Mouse (Mus musculus): Measurements from ENCODE around the gene Adgrg5.

Adgrg5 gene

DNA sequence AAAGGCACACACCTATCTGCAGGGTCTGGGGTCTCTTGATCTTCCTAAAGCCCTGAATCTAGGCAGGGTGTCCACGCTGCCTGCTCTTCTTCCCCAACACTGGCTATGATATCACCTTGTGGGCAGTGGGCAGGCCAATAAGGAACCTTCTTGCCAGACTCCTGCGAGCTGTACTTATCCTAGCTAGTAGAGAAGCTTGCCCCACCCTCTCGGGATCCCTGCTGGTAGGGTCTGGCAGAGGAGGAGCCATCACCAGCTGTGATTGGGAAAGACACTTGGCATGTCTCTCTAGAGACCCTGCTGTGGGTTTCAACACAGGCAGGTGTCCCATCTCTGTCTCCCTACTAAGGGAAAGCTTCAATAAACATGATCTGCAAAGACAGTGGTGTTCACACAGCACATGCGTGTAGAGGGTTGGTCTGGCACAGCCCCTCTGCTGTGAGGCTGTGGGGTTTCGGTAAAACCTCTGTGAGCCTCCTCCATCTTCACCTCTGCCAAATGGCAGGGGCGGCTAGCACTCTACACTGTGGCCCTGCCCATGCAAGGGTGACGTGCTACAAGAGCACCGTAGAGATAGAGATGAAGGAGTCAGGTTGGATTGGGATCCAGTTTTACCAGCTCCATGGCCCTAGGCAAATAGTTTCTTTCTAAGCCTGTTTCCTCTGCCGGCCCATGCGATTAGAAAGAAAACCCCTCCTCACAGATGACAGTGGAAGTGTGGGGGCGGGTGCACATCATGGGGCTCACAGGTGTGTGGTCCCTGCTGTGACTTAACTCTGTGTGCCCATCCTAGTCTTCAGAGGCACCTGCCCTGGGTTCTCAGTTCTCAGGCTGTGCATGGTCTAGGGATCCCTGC, 67.3 kb downstream of the Adgrg5 start:
- DNase-seq (ENCODE audit: extremely low read depth, insufficient read length, low spot score): no peak

DNA sequence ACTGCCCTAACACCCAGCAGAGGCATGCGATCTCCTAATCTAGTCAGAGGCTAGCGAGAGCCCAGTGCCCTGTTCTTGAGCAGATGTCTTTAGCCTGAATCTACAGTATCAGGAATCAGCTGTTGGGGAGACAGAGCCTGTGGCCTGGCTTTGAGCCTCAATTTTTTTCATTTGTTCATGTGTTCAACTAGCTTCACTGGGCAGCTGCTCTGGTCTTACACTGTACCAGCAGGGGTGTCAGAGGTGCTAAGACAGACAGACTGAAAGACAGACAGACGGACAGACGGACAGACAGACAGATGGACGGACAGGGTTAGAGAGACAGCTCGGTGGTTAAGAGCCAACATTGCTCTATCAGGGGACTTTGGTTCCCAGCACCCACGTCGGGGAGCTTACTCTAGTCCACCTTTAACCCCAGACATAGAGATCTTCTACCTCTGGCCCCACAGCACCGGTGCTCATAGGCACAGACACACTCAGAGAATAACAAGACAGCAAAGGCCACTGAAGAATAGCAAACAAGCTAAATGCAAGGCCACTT, 68.0 kb downstream of the Adgrg5 start:
- DNase-seq (ENCODE audit: extremely low read depth, insufficient read length, low spot score): no peak

DNA sequence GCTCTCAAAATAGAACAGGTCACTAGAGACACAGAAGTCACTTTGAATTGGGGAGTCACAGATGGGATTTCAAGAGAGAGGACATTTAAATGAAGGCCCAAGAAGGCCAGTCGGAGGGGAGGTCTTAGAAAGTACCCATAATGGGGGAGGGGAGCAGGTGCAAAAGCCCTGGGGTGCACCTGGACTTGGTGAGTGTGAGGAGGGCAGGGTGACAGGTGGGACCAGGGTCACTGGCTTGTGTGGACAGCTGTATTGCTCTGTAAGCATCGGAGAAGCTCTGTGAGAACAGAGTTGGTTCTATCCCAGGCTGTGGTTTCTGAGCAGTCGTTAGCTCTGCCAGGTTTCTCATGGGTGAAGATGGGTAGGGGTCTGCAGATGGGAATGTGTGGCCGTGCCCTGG, 68.5 kb downstream of the Adgrg5 start:
- DNase-seq (ENCODE audit: extremely low read depth, insufficient read length, low spot score): no peak

DNA sequence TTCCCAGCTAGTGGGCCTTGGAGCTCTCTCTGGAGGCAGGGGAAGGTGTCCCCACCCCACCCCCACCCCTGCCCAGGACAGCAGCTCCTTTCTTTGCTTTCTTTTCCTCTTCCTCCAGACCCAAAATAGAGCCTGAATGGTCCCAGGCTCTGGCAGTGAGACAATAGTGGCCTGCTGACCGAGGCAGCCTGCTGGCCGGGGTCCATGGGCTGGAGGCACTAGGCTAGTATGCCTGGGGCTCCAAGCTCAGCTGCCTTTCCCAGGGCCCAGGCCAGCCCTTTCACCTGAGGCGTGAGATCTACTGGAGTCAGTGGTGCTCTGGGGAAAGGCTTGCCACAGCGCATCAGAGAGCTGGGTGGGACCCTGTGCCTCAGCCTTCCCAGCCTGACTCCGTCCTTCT, 69.0 kb downstream of the Adgrg5 start:
- peak; percentile 54 for DNase-seq (ENCODE audit: extremely low read depth, insufficient read length, low spot score)
